Mouse (Mus musculus) T-cell, adult 2 months (primary cell): ENCODE results near the gene Exoc7.

Source experiments
- DNase-seq: peaks from one replicate; pipeline ENCODE4 v3.0.0; 2022; ENCODE audit warnings: low spot score

The Exoc7 gene

DNA sequence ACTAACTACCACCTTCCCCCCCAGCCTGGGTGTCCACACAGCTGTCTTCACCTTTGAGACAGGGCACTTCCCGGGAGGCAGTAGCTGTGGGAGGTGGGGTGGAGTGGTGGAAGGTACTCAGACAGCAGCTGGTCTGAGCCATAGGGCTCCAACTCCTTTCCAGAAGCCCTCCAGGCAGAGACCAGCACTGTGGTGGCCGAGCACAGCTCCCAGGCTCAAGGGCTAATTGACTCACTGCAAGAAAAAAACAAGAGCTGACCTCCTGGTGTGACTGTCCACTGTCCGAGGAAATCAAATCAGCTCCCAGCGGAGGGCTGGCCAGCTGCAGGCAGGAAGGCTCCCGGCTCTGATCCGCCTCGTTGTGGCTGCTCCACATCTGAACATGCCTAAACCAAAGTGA is 67.2 kb downstream of the Exoc7 start:
- no peak for DNase-seq
